Mouse (Mus musculus): Measurements from ENCODE around the gene Mettl7a1. TPM values are rescaled to one million over a fixed set of nuclear protein-coding genes. Genes with fewer than 3 reads are reported as not detected.
"Not testable (repeated sequence)": the region's sequence is repeated elsewhere in the genome, so short reads cannot be mapped to it uniquely, and the experiment has no call there.

Gene Mettl7a1
- polyA plus RNA-seq, 1 experiment from 2014 or later, result 3.8 TPM

DNA sequence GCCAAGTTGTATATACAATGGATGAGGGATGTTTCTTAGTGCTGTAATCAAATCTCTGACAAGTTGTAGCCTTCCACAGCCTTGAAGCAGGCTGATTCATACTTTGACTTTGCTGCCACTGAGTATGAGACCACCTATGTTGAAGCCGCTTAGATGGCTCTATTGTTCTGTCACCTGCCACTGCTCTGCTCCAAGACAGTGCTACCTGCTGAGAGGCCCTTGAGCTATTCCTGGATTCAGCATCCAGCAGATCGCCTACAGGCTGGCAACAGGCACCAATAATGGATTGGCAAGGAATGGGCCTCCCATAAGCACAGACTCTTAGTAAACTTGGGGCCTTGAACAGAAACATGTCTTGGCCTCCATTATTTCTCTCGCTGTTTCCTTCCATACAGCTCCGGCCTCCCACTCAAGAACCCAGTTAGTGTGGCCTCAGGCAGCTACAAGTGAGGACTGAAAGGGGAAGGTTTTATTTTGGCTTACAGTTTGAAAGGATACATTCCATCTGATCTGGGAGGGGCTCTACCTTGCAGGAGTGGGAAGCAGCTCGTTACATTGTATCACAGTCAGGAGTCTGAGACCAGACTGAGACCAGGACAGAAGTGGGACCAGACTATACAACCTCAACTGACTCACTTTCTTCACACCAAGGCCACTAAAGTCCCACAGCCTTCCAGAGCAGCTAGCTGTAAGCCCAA, 10.7 kb downstream of the Mettl7a1 start:
- Histone ChIP-seq H3K4me3 (replicated peaks; ENCODE audit: low read length) (no peak overlapping the region), H3K9ac (replicated peaks; ENCODE audit: low read depth, low read length) (no peak overlapping the region), H3K36me3 (ENCODE audit: control insufficient read depth, insufficient read depth) (no peaks in the 10 kb centered on the region), H3K9me3 (ENCODE audit: control insufficient read depth, low read length) (no peaks in the 10 kb centered on the region), H3K4me2 (ENCODE audit: low read length) (no peak overlapping the region), H3K4me1 (replicated peaks; ENCODE audit: control insufficient read depth, insufficient read depth, low read length) (no peaks in the 10 kb centered on the region), H3K27ac (ENCODE audit: low read length) (no peak overlapping the region), H3K27me3 (replicated peaks; ENCODE audit: control insufficient read depth, insufficient read depth, low read length) (no peaks in the 10 kb centered on the region)
- ATAC-seq, result no peak
- WGBS, result 89% methylated on average over 5 of the region's 5 CpGs

DNA sequence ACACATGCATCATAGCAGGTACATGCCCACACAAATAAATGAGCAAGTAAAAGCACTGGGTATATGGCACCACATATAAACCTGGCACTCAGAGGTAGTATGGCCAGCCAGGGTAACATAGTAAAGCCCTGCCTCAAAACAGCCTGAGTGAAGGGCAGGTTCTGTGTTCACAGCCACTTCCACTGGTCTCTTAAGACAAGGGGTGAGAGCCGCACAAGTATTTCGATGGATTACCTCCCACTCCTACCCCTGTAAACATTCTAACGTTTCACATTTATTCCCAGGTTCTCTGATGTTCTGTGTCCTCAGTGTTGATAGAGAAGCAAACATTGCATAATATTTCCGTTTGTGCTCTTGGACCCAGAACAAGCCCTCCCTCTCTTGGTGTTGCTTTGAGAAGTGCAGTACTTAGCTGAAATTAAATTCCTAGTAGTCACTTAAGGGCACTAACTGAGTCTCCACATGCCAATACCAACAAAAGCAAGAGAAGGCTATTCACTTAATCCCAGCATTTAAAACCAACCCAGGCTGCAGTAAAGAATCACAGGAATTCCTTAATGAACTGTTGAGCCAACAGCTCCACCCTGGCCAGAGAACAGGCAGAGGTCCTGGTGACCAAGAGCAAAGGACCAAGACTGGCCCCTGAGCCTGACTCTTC, 14.2 kb downstream of the Mettl7a1 start:
- not testable (repeated sequence) for H3K27me3 ChIP-seq (replicated peaks; ENCODE audit: control insufficient read depth, insufficient read depth, low read length); H3K4me3 ChIP-seq (replicated peaks; ENCODE audit: low read length); H3K36me3 ChIP-seq (ENCODE audit: control insufficient read depth, insufficient read depth); H3K9me3 ChIP-seq (ENCODE audit: control insufficient read depth, low read length); H3K9ac ChIP-seq (replicated peaks; ENCODE audit: low read depth, low read length); ATAC-seq; H3K4me1 ChIP-seq (replicated peaks; ENCODE audit: control insufficient read depth, insufficient read depth, low read length); H3K4me2 ChIP-seq (ENCODE audit: low read length); H3K27ac ChIP-seq (ENCODE audit: low read length)
- WGBS, result 29% methylated on average over 4 of the region's 4 CpGs

GRCm38 (mm10) chr15:100319884-100320283, 15.9 kb downstream of the Mettl7a1 start:
- no peaks in the 10 kb centered on the region for H3K27me3 ChIP-seq (replicated peaks; ENCODE audit: control insufficient read depth, insufficient read depth, low read length)
- WGBS, result 80% methylated on average over 1 of the region's 1 CpGs
- no peak for ATAC-seq

DNA sequence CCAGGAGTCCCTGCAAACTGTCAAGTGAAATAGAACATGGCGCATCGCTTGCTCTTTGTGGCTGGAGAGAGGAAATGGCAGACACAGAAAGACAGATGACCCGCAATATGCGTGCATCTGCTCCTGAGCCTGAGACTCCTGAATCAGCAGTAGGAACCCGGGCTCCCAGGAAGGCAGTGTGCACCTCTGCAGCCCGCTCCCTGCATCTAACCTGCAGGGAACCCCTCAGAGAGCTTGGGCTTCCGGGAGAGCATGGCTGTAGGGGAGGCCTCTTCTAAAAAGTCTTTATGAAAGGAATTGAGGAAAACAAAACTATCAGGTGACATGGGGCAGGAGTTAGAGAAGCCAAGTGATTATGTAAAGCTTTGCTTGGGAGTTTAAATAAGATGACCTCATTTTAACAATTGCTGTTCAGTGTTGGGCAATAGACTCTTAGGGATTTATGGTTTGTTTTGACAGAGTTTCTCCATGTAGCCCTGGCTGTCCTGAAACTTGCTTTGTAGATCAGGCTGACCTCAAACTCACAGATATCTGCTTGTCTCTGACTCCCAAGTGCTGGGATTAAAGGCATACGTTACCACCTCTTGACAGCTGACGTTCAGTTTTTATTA, 16.5 kb downstream of the Mettl7a1 start:
- no peak for ATAC-seq

More at GRCm38 (mm10) chr15:100319884-100320283, 15.9 kb downstream of the Mettl7a1 start:
- H3K4me3 ChIP-seq (replicated peaks; ENCODE audit: low read length), result no peak overlapping the region
- no peaks in the 10 kb centered on the region for H3K36me3 ChIP-seq (ENCODE audit: control insufficient read depth, insufficient read depth)
- no peak overlapping the region for H3K9ac ChIP-seq (replicated peaks; ENCODE audit: low read depth, low read length)
- H3K4me1 ChIP-seq (replicated peaks; ENCODE audit: control insufficient read depth, insufficient read depth, low read length), result no peaks in the 10 kb centered on the region
- no peak overlapping the region for H3K4me2 ChIP-seq (ENCODE audit: low read length)
- H3K9me3 ChIP-seq (ENCODE audit: control insufficient read depth, low read length), result no peaks in the 10 kb centered on the region
- no peak overlapping the region for H3K27ac ChIP-seq (ENCODE audit: low read length)

DNA sequence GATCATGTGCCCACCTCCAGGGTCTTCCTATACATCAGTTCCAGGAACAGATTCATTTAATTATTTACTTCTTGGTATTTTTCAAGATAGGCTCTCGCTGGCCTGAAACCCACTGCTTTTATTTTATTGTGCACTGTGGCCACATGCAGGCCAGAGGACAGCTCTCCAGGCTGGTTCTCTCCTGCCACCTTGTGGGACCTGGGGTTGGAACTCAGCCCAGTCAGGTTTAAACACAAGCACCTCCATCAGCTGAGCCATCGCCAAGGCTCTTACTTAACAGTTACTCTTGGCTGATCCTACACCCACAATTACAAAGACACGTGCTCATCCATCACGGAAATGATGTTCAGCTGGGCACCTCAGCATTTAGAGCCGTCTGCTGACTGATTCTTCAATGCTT, 17.2 kb downstream of the Mettl7a1 start:
- Histone ChIP-seq H3K4me1 (replicated peaks; ENCODE audit: control insufficient read depth, insufficient read depth, low read length) (no peaks in the 10 kb centered on the region), H3K4me2 (ENCODE audit: low read length) (no peak overlapping the region), H3K4me3 (replicated peaks; ENCODE audit: low read length) (no peak overlapping the region), H3K27ac (ENCODE audit: low read length) (no peak overlapping the region), H3K36me3 (ENCODE audit: control insufficient read depth, insufficient read depth) (no peaks in the 10 kb centered on the region), H3K9ac (replicated peaks; ENCODE audit: low read depth, low read length) (no peak overlapping the region), H3K27me3 (replicated peaks; ENCODE audit: control insufficient read depth, insufficient read depth, low read length) (no peaks in the 10 kb centered on the region), H3K9me3 (ENCODE audit: control insufficient read depth, low read length) (no peaks in the 10 kb centered on the region)
- no peak for ATAC-seq
- 57% methylated on average over 5 of the region's 5 CpGs for WGBS

More for the DNA sequence above, 16.5 kb downstream of the Mettl7a1 start:
- Histone ChIP-seq H3K4me3 (replicated peaks; ENCODE audit: low read length) (no peak overlapping the region), H3K9ac (replicated peaks; ENCODE audit: low read depth, low read length) (no peak overlapping the region), H3K9me3 (ENCODE audit: control insufficient read depth, low read length) (no peaks in the 10 kb centered on the region), H3K4me2 (ENCODE audit: low read length) (no peak overlapping the region), H3K27ac (ENCODE audit: low read length) (no peak overlapping the region), H3K27me3 (replicated peaks; ENCODE audit: control insufficient read depth, insufficient read depth, low read length) (no peaks in the 10 kb centered on the region), H3K36me3 (ENCODE audit: control insufficient read depth, insufficient read depth) (no peaks in the 10 kb centered on the region), H3K4me1 (replicated peaks; ENCODE audit: control insufficient read depth, insufficient read depth, low read length) (no peaks in the 10 kb centered on the region)
- 80% methylated on average over 9 of the region's 9 CpGs for WGBS

DNA sequence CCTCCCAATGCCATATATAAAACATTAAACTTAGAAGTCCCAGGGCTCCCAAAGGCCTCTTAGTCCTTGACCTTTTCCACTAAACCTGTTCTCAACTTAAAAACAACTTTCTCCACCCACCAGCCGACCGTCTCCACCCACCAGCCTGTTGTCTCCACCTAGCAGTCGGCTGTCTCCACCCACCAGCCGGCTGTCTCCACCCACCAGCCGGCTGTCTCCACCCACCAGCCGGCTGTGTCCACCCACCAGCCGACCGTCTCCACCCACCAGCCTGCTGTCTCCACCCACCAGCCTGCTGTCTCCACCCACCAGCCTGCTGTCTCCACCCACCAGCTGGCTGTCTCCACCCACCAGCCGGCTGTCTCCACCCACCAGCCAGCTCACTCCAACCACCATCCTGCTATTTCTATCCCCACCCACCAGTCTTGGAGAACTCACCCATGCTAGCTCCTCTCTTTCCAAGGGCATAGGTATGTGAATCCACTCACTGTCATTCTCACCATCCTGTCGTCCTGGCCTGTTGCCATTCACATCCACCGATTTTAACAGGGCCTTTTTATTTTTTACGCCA, 20.2 kb downstream of the Mettl7a1 start:
- Histone ChIP-seq H3K27ac (ENCODE audit: low read length) (no peak overlapping the region), H3K9me3 (ENCODE audit: control insufficient read depth, low read length) (no peaks in the 10 kb centered on the region), H3K4me1 (replicated peaks; ENCODE audit: control insufficient read depth, insufficient read depth, low read length) (no peaks in the 10 kb centered on the region), H3K4me3 (replicated peaks; ENCODE audit: low read length) (no peak overlapping the region), H3K27me3 (replicated peaks; ENCODE audit: control insufficient read depth, insufficient read depth, low read length) (no peaks in the 10 kb centered on the region), H3K9ac (replicated peaks; ENCODE audit: low read depth, low read length) (no peak overlapping the region), H3K4me2 (ENCODE audit: low read length) (no peak overlapping the region), H3K36me3 (ENCODE audit: control insufficient read depth, insufficient read depth) (no peaks in the 10 kb centered on the region)
- ATAC-seq, result no peak
- WGBS, result 80% methylated on average over 12 of the region's 12 CpGs

DNA sequence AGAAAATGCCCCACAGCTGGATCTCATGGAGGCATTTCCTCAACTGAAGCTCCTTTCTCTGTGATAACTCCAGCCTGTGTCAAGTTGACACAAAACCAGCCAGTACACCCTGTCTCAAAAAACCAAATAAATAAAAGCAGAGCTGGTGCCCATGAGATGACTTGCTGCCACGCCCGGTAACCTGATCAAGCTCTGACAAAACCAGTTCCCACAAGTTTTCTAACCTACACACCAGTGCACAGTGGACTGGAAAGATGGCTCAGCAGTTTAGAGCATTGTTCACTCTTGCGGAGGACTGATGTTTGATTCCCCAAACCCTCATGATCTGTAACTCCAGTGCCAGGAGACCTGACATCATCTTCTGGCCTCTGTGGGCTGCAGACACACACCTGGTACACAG, 21.3 kb downstream of the Mettl7a1 start:
- Histone ChIP-seq H3K9ac (replicated peaks; ENCODE audit: low read depth, low read length) (no peak overlapping the region), H3K36me3 (ENCODE audit: control insufficient read depth, insufficient read depth) (no peaks in the 10 kb centered on the region), H3K4me1 (replicated peaks; ENCODE audit: control insufficient read depth, insufficient read depth, low read length) (no peaks in the 10 kb centered on the region), H3K4me2 (ENCODE audit: low read length) (no peak overlapping the region), H3K4me3 (replicated peaks; ENCODE audit: low read length) (no peak overlapping the region), H3K9me3 (ENCODE audit: control insufficient read depth, low read length) (no peaks in the 10 kb centered on the region), H3K27me3 (replicated peaks; ENCODE audit: control insufficient read depth, insufficient read depth, low read length) (no peaks in the 10 kb centered on the region), H3K27ac (ENCODE audit: low read length) (no peak overlapping the region)
- WGBS, result 91% methylated on average over 3 of the region's 3 CpGs
- no peak for ATAC-seq

DNA sequence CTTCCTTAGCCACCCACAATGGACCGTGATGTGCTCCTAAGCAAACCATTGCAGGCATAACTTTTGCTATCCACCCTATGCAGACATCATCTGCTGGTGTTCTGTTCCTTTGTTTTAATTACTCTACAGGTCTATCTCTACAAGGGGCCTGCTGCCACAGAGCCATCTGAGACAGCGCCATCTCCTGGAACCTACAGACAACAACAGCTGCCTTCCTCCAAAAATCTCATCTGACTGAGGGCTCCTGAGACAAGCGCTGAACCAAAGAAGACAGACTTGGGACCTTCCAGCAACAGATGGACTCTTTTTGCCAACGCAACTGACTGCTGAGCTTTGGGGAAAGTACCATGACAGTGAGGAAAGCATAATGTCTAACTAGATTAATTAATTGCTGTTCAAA, 24.1 kb downstream of the Mettl7a1 start:
- not testable (repeated sequence) for ATAC-seq; H3K4me1 ChIP-seq (replicated peaks; ENCODE audit: control insufficient read depth, insufficient read depth, low read length); H3K27me3 ChIP-seq (replicated peaks; ENCODE audit: control insufficient read depth, insufficient read depth, low read length); H3K27ac ChIP-seq (ENCODE audit: low read length); H3K9ac ChIP-seq (replicated peaks; ENCODE audit: low read depth, low read length); H3K36me3 ChIP-seq (ENCODE audit: control insufficient read depth, insufficient read depth); H3K4me2 ChIP-seq (ENCODE audit: low read length); H3K9me3 ChIP-seq (ENCODE audit: control insufficient read depth, low read length); H3K4me3 ChIP-seq (replicated peaks; ENCODE audit: low read length)
- 60% methylated on average over 3 of the region's 4 CpGs for WGBS

DNA sequence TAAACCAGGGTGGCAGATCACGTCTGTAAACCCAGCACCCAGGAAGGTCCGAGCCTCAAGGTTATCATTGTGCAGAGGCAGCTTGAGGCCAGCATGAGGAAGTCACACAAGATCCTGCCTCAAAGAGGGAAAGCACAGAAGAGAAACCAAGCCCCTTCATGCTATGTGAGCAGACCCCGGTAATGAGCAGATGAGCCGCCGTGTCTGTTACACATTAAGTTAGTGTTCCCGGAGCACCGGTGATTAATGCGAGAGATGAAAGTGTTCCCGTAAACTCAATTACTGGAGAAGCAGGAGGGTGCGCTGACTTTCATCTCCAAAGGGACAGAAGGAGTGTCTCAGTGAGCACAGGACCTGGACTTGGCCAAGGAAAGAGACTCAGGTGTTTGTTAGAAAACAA, 25.4 kb downstream of the Mettl7a1 start:
- not testable (repeated sequence) for H3K4me1 ChIP-seq (replicated peaks; ENCODE audit: control insufficient read depth, insufficient read depth, low read length); H3K9me3 ChIP-seq (ENCODE audit: control insufficient read depth, low read length); H3K27me3 ChIP-seq (replicated peaks; ENCODE audit: control insufficient read depth, insufficient read depth, low read length); H3K4me3 ChIP-seq (replicated peaks; ENCODE audit: low read length); H3K27ac ChIP-seq (ENCODE audit: low read length); H3K9ac ChIP-seq (replicated peaks; ENCODE audit: low read depth, low read length); H3K4me2 ChIP-seq (ENCODE audit: low read length); H3K36me3 ChIP-seq (ENCODE audit: control insufficient read depth, insufficient read depth); ATAC-seq
- WGBS, result 58% methylated on average over 9 of the region's 10 CpGs
